Mouse (Mus musculus) common myeloid progenitor, adult 5-6 weeks (primary cell): Measurements from ENCODE around the gene Gtf2h3. TPM values are rescaled to one million over a fixed set of nuclear protein-coding genes. Genes with fewer than 3 reads are reported as not detected.
"Not testable (repeated sequence)": the region's sequence is repeated elsewhere in the genome, so short reads cannot be mapped to it uniquely, and the experiment has no call there.

ENCODE experiments used
- ATAC-seq: replicated peaks from 2 replicates; pipeline ENCODE4 v1.8.0; 2016; ENCODE audit warnings: low read depth, mild to moderate bottlenecking, moderate TSS enrichment, inconsistent platforms; ENCODE audit not compliant: poor library complexity, severe bottlenecking
- total RNA-seq: library from RNA; stranded (forward); fragments of 200-1000, 187-1606 nt; gene quantifications from 2 replicates; pipeline ENCODE4 v1.2.3, GENCODE M21; 2017

Gene Gtf2h3
- total RNA-seq: 33.8 and 39.2 TPM in 2 replicates

DNA sequence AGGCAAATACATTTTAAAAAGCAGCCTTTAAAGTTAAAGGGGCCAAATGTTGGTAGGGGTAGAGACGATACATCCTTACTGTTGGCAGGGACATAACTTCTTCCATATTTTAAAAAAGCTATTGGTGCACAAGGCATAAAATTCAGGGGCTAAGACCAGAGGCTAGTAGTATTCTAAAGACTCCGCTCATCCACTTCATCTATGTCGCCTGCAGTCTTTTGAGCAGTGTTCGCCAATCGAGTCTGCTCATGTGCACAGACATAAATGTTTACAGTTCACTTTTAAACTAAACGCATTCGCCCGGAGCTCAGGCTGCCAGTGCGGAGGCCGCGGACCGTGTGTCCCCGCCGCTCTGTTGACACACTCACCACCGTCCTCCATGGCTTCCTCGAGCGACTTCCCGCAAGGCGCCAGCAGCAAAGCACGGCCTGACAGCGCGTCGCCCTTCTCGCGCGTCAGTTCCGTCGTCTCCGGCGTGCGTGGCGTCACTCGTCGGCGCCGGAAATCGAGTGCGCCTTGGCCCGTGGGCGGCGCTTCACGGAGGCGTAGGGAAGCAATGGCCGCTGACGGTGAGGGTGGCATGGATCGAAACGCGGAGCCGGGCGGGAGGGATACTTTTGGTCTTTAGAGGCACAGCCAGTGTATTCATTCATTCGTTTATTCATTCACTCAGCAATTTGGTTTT lies at the start of gene Gtf2h3, which contains the start of gene Eif2b1:
TSS of gene Gtf2h3 (plus strand) at position 508 of the 685 bp plus-strand sequence.
TSS of gene Eif2b1 (minus strand) at position 499 of the 685 bp plus-strand sequence.
- peak; percentile 93 for ATAC-seq

DNA sequence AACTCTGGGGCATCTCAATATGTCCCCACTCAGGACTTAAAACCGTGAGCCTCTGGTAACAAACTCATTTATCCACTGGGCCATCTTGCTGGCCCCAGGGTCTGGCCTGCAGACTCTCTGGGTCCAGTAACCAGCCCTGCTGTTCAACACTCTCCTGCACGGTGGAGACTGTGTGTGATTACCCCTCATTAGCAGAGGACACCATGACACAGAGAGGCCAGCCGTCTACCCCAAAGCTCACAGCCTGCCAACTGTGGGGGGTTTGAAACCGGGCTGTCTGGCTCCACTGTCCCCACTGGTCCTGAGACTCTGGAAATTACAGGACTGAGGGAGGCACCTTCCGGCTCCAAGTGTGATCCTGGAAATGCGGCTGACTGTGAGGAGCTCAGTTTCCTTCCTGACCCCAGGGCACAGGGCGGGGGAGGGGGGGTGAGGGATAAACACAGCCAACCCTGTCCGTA lies 49.7 kb upstream of the Gtf2h3 start:
- ATAC-seq: no peak

DNA sequence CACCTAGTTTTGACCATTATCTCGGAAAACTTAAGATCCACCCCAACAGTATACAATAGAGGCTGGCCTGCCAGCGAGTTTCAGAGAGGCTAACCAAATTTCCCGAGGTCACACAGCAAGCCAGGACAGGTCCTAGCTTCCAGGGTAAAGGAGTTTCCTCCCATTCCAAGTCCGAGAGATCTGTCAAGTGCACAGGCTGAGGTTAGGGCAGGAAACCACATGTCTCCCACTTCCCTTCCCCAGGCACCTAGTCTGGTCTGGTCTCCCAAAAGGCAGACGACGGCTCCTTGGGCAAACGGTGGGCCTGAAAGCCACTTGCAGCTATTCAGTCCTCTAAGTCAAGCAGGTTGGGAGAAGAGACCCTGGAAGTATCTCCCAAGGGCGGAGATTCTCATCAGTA lies 49.2 kb upstream of the Gtf2h3 start:
- peak; percentile 53 for ATAC-seq

GRCm38 (mm10) chr5:124530655-124531582 lies 48.0 kb upstream of the Gtf2h3 start, which contains the start of gene Rilpl1:
TSS of gene Rilpl1 (minus strand) at chr5:124531391.
- peak; percentile 48 for ATAC-seq

GRCm38 (mm10) chr5:124531583-124531930 lies 47.4 kb upstream of the Gtf2h3 start:
- ATAC-seq: peak; percentile 3; the same call in 1 of the 2 replicates

GRCm38 (mm10) chr5:124532451-124532850 lies 46.5 kb upstream of the Gtf2h3 start:
- ATAC-seq: no peak

GRCm38 (mm10) chr5:124535016-124535415 lies 43.9 kb upstream of the Gtf2h3 start:
- no peak for ATAC-seq

GRCm38 (mm10) chr5:124536776-124537175 lies 42.2 kb upstream of the Gtf2h3 start:
- peak; percentile 6; the same call in 1 of the 2 replicates for ATAC-seq

DNA sequence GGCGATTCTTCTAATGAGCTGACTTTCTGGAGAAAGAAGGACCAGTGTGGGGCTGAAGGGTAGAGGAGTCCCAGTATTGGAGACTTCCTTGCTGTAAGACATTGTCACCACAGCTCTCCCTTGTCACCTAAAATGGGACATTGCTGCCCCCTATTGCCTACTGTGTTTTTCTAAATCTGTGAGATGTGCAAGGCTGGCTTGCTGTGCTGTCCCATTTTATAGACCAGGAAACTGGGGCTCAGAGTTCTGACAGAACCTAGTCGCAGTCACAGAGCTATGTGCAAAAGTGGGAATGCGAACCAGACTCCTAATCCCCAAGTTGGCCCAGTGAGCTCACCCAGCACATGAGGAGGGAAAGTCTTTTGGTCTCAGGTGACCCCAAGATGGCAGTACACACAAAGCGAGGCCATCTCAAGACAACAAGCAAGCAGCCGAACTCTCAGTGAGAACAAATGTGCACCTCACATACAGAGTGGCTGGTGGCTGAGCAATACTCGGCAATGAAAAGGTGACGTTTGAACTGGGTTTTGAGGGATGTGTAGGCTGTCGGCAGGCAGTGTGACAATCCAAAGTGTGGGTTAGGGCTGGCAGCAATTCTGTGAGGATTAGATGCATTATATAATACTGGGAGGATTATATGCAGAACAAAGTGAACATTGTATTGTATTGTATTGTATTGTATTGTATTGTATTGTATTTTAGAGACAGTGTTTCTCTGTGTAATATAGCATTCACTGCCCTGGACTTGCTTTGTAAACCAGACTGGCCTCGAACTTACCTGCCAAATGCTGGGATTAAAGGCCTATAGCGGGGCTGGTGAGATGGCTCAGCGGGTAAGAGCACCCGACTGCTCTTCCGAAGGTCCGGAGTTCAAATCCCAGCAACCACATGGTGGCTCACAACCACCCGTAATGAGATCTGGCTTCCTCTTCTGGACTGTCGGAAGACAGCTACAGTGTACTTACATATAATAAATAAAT lies 39.8 kb upstream of the Gtf2h3 start:
- ATAC-seq: peak; percentile 41; the same call in 1 of the 2 replicates

GRCm38 (mm10) chr5:124539905-124540304 lies 39.0 kb upstream of the Gtf2h3 start:
- ATAC-seq: no peak

GRCm38 (mm10) chr5:124540383-124540786 lies 38.6 kb upstream of the Gtf2h3 start, which contains the start of gene Tmed2:
TSS of gene Tmed2 (plus strand) at chr5:124540695.
- ATAC-seq: peak; percentile 92

DNA sequence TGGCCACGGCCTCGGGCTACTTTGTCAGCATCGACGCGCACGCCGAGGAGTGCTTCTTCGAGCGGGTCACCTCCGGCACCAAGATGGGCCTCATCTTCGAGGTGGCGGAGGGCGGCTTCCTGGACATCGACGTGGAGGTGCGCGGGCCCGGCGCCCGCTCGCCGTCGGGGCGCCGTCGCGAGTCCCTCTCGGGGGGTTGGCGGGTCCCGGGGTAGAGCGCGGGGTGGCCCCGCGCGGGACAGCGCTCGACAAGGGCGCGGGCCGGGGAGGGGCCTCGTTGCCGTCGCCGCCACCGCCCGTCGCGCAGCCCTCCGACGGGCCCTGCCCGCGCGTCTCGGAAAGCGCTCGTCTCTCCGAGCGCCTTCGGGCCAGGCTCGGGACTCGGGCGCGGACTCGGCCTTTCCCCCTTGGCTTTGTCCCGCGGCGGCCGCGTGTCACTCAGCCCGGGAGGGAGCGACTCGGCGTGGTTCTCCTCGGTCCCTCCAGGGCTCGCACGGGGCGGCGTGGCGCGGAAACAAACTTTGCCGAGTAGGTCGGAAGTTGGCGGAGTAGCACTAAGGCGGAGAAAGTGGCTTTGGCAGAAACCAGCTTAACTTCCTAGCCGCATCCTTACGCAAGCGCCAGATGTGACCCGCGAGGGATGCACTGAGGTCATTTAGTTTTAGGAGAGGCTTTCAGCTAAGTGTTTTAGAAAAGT lies 37.9 kb upstream of the Gtf2h3 start:
- peak; percentile 37 for ATAC-seq

GRCm38 (mm10) chr5:124541602-124541973 lies 37.4 kb upstream of the Gtf2h3 start:
- ATAC-seq: no peak

DNA sequence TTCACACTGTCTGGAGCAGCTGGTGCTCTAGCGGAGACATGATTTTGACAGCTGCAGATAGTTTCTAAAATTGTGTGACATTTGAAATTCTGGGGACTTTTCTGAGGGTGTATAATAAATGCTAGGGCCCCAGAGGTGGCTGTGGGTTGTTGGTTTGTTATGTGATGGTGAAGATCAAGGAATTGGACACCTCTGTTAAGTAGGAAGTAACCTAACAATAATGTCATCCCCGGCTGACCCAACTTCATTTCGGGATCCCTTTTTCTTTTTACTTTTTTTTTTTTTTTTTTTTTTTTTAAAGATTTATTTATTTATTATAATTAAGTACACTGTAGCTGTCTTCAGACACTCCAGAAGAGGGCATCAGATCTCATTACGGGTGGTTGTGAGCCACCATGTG lies 28.2 kb upstream of the Gtf2h3 start:
- ATAC-seq: not testable (repeated sequence)

- ATAC-seq: not testable (repeated sequence)
These were observed 27.4 kb upstream of the Gtf2h3 start for GRCm38 (mm10) chr5:124551349-124552093.

DNA sequence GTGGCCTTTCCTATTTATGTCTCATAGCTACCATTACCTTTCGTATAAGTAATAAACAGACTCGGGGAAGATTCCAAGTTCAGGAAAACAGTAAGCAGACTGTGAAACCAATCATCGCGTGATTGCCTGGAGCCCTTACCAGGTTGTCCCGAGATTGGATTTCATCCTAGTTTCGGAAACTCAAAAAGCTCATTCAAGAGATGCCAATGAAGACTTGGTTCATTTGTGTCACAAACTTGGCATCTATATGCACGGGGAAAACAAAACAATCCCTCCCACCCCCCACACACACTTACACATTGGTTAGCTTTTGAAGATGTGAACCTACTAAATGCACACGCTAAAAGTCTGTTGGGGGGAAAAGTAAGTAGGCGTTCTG lies 26.9 kb upstream of the Gtf2h3 start:
- no peak for ATAC-seq

DNA sequence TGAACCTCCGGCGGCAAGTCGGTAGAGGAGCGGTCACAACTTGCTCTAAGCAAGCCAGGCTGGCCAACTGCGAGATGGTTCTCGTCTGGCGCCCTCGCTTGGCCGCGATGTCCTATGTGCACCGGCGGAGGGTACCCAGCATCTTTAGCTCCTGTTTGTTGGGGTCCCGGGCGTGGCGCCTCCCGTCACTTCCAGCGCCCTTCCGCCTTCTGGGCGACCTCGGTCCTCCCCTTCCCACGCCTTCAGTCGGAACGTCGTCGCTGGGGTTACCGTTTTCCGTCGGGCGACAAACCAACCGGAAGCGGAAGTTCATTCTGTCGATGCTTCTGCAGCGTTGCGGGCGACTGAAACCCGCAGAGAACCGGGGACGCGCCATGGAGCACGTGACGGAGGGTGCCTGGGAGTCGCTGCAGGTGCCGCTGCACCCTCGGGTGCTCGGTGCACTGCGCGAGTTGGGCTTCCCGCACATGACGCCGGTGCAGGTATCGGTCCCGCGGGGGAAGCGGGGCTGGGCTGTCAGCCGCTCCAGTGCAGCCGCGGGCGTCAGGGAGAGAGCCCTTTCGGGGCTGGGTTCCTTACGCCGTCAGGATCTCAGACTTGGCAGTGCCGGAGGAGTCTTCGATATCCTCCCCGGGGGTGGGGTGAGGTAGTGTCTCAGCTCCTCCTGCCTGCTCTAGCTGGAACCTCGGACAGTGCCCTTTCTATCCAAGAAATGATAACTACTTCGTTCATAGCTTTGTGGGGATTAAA lies 26.2 kb upstream of the Gtf2h3 start, which contains the start of gene Ddx55:
TSS of gene Ddx55 (plus strand) at position 307 of the 750 bp plus-strand sequence.
- peak; percentile 96 for ATAC-seq

- no peak for ATAC-seq
These were observed 25.3 kb upstream of the Gtf2h3 start for GRCm38 (mm10) chr5:124553607-124554006.
